Mouse (Mus musculus) adrenal gland, adult 8-10 months (tissue): ENCODE results near the gene Vat1. TPM values are rescaled to one million over a fixed set of nuclear protein-coding genes. Genes with fewer than 3 reads are reported as not detected.
"Not testable (repeated sequence)": the region's sequence is repeated elsewhere in the genome, so short reads cannot be mapped to it uniquely, and the experiment has no call there.

Source experiments
- DNase-seq: peaks from one replicate; pipeline ENCODE4 v3.0.0; 2022
- microRNA-seq, 2 experiments: library from miRNA; unstranded; fragments of <30 nt; microRNA quantifications; one replicate each; pipeline ENCODE4 v1.2.0; 2022
- total RNA-seq, 4 experiments: library from RNA; stranded (reverse); gene quantifications; 2 replicates each; pipeline ENCODE4 v1.2.4; 2022

Vat1 gene
- total RNA-seq, 4 experiments from 2014 or later, result 135 to 192 (median 171) TPM

DNA sequence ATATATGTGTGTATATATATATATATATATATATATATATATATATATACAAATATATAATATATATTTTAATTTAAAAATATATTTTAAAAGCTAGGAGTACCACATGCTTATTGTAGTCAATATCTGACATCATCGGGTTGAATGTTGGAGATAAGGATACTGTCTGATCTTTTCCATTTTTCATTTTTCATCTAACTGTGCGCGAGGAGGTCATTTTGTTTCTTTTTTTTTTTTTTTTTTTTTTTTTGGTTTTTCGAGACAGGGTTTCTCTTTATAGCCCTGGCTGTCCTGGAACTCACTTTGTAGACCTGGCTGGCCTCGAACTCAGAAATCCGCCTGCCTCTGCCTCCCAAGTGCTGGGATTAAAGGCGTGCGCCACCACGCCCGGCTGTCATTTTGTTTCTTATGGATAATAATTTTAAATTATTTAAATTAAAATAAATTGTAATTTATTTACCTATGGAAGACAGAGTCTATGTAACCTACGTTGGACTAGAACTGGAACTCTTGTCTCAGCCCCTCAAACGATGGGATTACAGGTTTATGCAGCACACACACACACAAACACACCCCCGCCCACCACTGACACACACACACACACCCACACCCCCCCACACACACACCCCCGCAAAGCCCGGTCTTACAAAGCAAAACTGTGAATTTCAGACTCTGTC, 24.4 kb downstream of the Vat1 start:
- not testable (repeated sequence) for DNase-seq

- DNase-seq, result not testable (repeated sequence)
Measured at GRCm38 (mm10) chr11:101438006-101438405, 28.0 kb downstream of the Vat1 start.

GRCm38 (mm10) chr11:101436916-101437315, 29.1 kb downstream of the Vat1 start:
- DNase-seq, result no peak

DNA sequence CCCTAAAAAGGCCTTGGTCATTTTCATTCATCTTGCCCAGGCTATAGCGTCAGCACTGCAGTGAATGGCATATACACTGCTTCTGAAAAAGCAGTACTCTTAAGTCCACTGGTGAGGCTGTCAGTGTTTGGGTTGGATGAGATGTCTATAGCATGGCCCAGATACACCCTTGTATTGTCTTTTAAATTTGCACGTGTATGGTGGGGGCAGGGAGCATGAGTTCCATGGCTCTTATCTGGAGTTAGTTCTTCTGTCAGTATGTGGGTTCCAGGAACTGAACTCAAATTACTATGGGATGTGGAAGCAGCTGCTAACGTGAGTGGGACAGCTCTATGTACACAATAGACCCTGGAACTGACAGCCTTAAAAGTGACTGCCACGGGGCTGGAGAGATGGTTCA, 30.2 kb downstream of the Vat1 start:
- no peak for DNase-seq

GRCm38 (mm10) chr11:101433396-101433795, 32.6 kb downstream of the Vat1 start:
- DNase-seq, result no peak

GRCm38 (mm10) chr11:101431327-101431726, 34.7 kb downstream of the Vat1 start:
- no peak for DNase-seq

- no peak for DNase-seq
Measured at GRCm38 (mm10) chr11:101426165-101426564, 39.9 kb downstream of the Vat1 start.

- peak; percentile 98 for DNase-seq
Measured at GRCm38 (mm10) chr11:101424925-101425813, 40.9 kb downstream of the Vat1 start, which contains the start of the genes Rundc1 and Ptges3l. Gene Rundc1, plus strand, starts transcription at chr11:101425085. Gene Ptges3l, minus strand, starts transcription at chr11:101425333.

DNA sequence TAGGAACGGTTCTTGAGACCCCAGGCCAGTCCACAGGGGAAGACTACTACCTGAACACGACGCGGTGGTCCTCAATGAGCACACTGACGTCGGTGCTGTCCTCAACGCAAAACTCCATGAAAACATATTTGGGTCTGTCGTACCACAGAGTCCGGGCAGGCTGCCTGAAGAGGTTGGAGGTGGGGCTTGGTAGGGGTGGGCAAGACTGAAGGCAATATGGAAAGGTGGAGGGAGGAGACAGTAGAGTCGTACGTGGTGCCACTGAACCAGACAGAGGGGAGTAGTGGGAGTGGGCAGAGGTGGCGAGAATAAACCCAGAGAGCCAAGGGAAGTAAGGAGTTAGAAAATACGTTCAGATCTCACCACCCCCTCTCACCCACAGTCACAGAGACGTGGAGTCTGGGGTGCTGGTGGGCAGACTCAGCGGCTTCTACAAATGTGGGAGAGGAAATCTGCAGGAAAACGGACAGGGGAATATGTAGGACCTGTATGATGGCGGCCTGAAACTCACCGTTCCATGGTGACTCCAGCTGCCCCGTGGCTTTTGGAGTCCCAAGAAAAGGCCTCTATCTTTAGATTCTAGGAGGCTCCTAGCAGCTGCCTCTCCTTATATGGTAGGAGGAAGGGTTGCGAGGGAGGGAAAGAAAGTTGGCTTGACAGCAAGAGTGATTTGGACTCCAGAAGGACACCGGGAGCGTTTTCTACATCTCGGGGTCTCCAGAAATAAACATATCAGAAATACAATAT, 41.8 kb downstream of the Vat1 start, which contains the start of gene Gm27029:
TSS of gene Gm27029 (minus strand) at position 692 of the 747 bp plus-strand sequence.
- no peak for DNase-seq

DNA sequence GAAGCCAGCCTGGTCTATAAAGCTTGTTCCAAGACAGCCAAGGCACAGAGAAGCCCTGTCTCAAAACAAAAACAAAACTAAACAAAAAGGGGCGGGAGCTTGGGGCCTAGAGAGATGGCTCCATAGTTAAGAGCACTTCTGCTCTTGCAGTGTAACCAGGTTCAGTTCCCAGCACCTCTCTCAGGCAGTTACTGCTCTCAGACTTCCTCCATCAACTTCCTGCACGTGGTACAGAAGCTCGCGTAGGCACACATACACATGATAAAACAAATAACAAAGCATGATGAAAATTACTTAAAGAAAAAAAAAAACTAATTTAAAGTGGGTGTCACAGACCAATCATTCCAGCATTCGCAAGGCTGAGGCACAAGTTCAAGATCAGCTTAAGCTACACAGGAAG, 45.9 kb downstream of the Vat1 start:
- no peak for DNase-seq

GRCm38 (mm10) chr11:101419610-101420009, 46.4 kb downstream of the Vat1 start:
- DNase-seq, result no peak

DNA sequence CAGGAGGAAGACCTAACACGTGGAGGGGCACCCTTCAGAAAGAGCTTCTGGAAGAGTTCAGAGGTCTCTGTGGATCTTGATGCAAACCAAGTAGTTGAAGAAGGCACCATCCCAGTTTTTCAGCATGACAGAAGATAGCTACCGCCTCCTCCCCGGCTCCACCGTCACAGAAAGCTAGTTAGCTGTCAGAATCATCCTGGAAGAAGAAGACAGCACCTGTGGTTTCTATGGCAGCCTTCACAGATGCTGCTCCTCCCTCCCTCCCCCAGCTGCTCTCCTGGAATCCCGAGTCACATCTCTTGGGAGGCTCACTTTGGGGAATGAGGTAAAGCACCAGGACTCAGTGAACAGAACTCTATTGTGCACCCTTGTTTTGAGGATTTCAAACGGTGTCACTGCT, 47.0 kb downstream of the Vat1 start:
- no peak for DNase-seq

GRCm38 (mm10) chr11:101417101-101417855, 48.8 kb downstream of the Vat1 start, which contains the start of gene Aarsd1:
Gene Aarsd1, minus strand, starts transcription at chr11:101417615.
- peak; percentile 68 for DNase-seq

- no peak for DNase-seq
Measured at GRCm38 (mm10) chr11:101416433-101417100, 49.5 kb downstream of the Vat1 start.

DNA sequence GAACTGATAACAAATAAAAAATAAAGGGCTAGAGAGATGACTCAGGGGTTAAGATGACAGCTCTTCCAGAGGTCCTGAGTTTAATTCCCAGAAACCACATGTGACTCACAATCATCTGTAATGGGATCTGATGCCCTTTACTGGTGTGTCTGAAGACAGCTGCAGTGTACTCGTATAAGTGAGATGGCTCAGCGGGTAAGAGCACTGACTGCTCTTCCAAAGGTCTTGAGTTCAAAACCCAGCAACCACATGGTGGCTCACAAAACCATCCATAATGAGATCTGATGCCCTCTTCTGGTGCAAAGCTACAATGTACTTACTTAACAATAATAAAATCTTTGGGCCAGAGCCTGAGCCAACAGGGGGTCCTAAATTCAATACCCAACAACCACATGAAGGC, 50.7 kb downstream of the Vat1 start:
- DNase-seq, result no peak

Small RNA genes within 50 kb of the gene (microRNA-seq; reads per million reads assigned to microRNA genes)
- gene Mir6929, result 0.84 to 1.1 reads per million in 2 experiments

Other genes starting within 250 kb of the Vat1 start
- gene Ezh1, start 239.8 kb downstream of the Vat1 start, total RNA-seq, result 10 to 100 TPM; 39.9 to 59.3 (median 47.7) TPM
- 10 to 100 TPM; 26.3 to 56.5 (median 40.7) TPM for gene Ramp2, start 220.2 kb downstream of the Vat1 start, total RNA-seq
- gene Vps25, start 212.5 kb downstream of the Vat1 start, total RNA-seq, result 100 to 1,000 TPM; 109 to 120 (median 113) TPM
- 1 to 10 TPM; 2.8 to 6.7 (median 4.9) TPM for gene Wnk4, start 205.7 kb downstream of the Vat1 start, total RNA-seq
- under 1 TPM; 0.40 to 0.62 (median 0.57) TPM for gene Cntd1, start 187.2 kb downstream of the Vat1 start, total RNA-seq
- gene Coa3, start 187.1 kb downstream of the Vat1 start, total RNA-seq, result 10 to 100 TPM; 67.9 to 76.1 (median 74.4) TPM
- gene Becn1, start 163.9 kb downstream of the Vat1 start, total RNA-seq, result 100 to 1,000 TPM; 161 to 204 (median 178) TPM
- gene Psme3, start 150.0 kb downstream of the Vat1 start, total RNA-seq, result 100 to 1,000 TPM; 120 to 143 (median 125) TPM
- 1 to 10 TPM; 4.9 to 10.0 (median 6.8) TPM for gene Aoc2, start 141.2 kb downstream of the Vat1 start, total RNA-seq
- 100 to 1,000 TPM in 1 of 4 experiments, 10 to 100 TPM in 3; 22.9 to 107 (median 42.7) TPM for gene Aoc3, start 135.6 kb downstream of the Vat1 start, total RNA-seq
- gene G6pc, start 98.7 kb downstream of the Vat1 start, total RNA-seq, result 1 to 10 TPM; 2.7 to 5.1 (median 4.6) TPM
- gene Aarsd1, start 48.6 kb downstream of the Vat1 start, total RNA-seq, result 10 to 100 TPM; 33.7 to 41.1 (median 37.0) TPM
- gene Gm27029, start 41.4 kb downstream of the Vat1 start, total RNA-seq, result 1 to 10 TPM; 1.7 to 8.4 (median 5.6) TPM
- gene Rundc1, start 41.1 kb downstream of the Vat1 start, total RNA-seq, result 10 to 100 TPM; 31.4 to 37.4 (median 33.0) TPM
- 1 to 10 TPM; 3.5 to 8.7 (median 6.0) TPM for gene Ptges3l, start 40.9 kb downstream of the Vat1 start, total RNA-seq
- gene Rpl27, start 23.9 kb downstream of the Vat1 start, total RNA-seq, result 10 to 100 TPM; 48.6 to 99.3 (median 63.5) TPM
- 10 to 100 TPM; 34.4 to 50.3 (median 46.5) TPM for gene Ifi35, start 17.8 kb downstream of the Vat1 start, total RNA-seq
- gene Rnd2, start 1.2 kb downstream of the Vat1 start, total RNA-seq, result 10 to 100 TPM in 3 of 4 experiments, 1 to 10 TPM in 1; 9.2 to 23.8 (median 16.2) TPM
- 1 to 10 TPM; 1.0 to 3.0 (median 1.3) TPM for gene Brca1, start 85.7 kb upstream of the Vat1 start, total RNA-seq
- gene Nbr1, start 85.9 kb upstream of the Vat1 start, total RNA-seq, result 100 to 1,000 TPM; 127 to 165 (median 149) TPM
- gene Tmem106a, start 116.0 kb upstream of the Vat1 start, total RNA-seq, result 10 to 100 TPM; 12.6 to 23.8 (median 18.7) TPM
- not detected for gene Gm11634, start 133.0 kb upstream of the Vat1 start, total RNA-seq
- gene Rdm1, start 161.0 kb upstream of the Vat1 start, total RNA-seq, result 10 to 100 TPM; 30.5 to 45.6 (median 33.6) TPM
- gene Arl4d, start 199.3 kb upstream of the Vat1 start, total RNA-seq, result 10 to 100 TPM; 12.5 to 22.1 (median 16.4) TPM